Mouse (Mus musculus): ENCODE measurements around the gene Slc30a2. TPM values are rescaled to one million over a fixed set of nuclear protein-coding genes. Genes with fewer than 3 reads are reported as not detected.

Slc30a2 gene
- polyA plus RNA-seq, 1 experiment = 2.0 TPM

GRCm38 (mm10) chr4:134299498-134299810, 43.5 kb upstream of the Slc30a2 start:
- H3K27ac ChIP-seq (ENCODE audit: control insufficient read depth, insufficient read depth, low read length) = no peak overlapping the region
- WGBS = 17% methylated on average over 4 of the region's 4 CpGs
- peaks cover 6% of the 10 kb centered on the region for H3K4me1 ChIP-seq (replicated peaks; ENCODE audit: control insufficient read depth, insufficient read depth, low read length)
- H3K4me3 ChIP-seq (ENCODE audit: control insufficient read depth, insufficient read depth, low read length) = no peak overlapping the region
- H3K27me3 ChIP-seq (ENCODE audit: control insufficient read depth, insufficient read depth, low read length) = no peaks in the 10 kb centered on the region
- TF ChIP-seq POLR2A (IDR thresholded peaks at IDR 0.05; ENCODE audit: control insufficient read depth, extremely low read depth, insufficient read depth, low read length, poor library complexity) = no peak
- no peak for TF ChIP-seq CTCF (IDR thresholded peaks at IDR 0.05; ENCODE audit: borderline replicate concordance, control insufficient read depth, extremely low read depth, insufficient read depth, low read length, poor library complexity)
- H3K36me3 ChIP-seq (ENCODE audit: control insufficient read depth, insufficient read depth, low read length) = no peaks in the 10 kb centered on the region
- DNase-seq = no peak

GRCm38 (mm10) chr4:134300316-134300715, 42.7 kb upstream of the Slc30a2 start:
- WGBS = 6% methylated on average over 9 of the region's 9 CpGs
- DNase-seq = no peak
- Histone ChIP-seq H3K4me1 (replicated peaks; ENCODE audit: control insufficient read depth, insufficient read depth, low read length) (peaks cover 6% of the 10 kb centered on the region), H3K36me3 (ENCODE audit: control insufficient read depth, insufficient read depth, low read length) (no peaks in the 10 kb centered on the region), H3K27ac (ENCODE audit: control insufficient read depth, insufficient read depth, low read length) (no peak overlapping the region), H3K27me3 (ENCODE audit: control insufficient read depth, insufficient read depth, low read length) (no peaks in the 10 kb centered on the region), H3K4me3 (ENCODE audit: control insufficient read depth, insufficient read depth, low read length) (no peak overlapping the region)
- TF ChIP-seq POLR2A (IDR thresholded peaks at IDR 0.05; ENCODE audit: control insufficient read depth, extremely low read depth, insufficient read depth, low read length, poor library complexity) = no peak
- TF ChIP-seq CTCF (IDR thresholded peaks at IDR 0.05; ENCODE audit: borderline replicate concordance, control insufficient read depth, extremely low read depth, insufficient read depth, low read length, poor library complexity) = no peak

- Histone ChIP-seq H3K36me3 (ENCODE audit: control insufficient read depth, insufficient read depth, low read length) (no peaks in the 10 kb centered on the region), H3K27me3 (ENCODE audit: control insufficient read depth, insufficient read depth, low read length) (no peaks in the 10 kb centered on the region), H3K4me3 (ENCODE audit: control insufficient read depth, insufficient read depth, low read length) (no peak overlapping the region), H3K4me1 (replicated peaks; ENCODE audit: control insufficient read depth, insufficient read depth, low read length) (peaks cover 9% of the 10 kb centered on the region), H3K27ac (ENCODE audit: control insufficient read depth, insufficient read depth, low read length) (no peak overlapping the region)
- no peak for TF ChIP-seq CTCF (IDR thresholded peaks at IDR 0.05; ENCODE audit: borderline replicate concordance, control insufficient read depth, extremely low read depth, insufficient read depth, low read length, poor library complexity)
- TF ChIP-seq POLR2A (IDR thresholded peaks at IDR 0.05; ENCODE audit: control insufficient read depth, extremely low read depth, insufficient read depth, low read length, poor library complexity) = no peak
- no peak for DNase-seq
- WGBS = 88% methylated on average over 5 of the region's 5 CpGs
Measured at GRCm38 (mm10) chr4:134302084-134302483, 40.9 kb upstream of the Slc30a2 start.

GRCm38 (mm10) chr4:134306963-134307362, 36.0 kb upstream of the Slc30a2 start:
- TF ChIP-seq CTCF (IDR thresholded peaks at IDR 0.05; ENCODE audit: borderline replicate concordance, control insufficient read depth, extremely low read depth, insufficient read depth, low read length, poor library complexity) (no peak), POLR2A (IDR thresholded peaks at IDR 0.05; ENCODE audit: control insufficient read depth, extremely low read depth, insufficient read depth, low read length, poor library complexity) (no peak)
- WGBS = 78% methylated on average over 2 of the region's 2 CpGs
- H3K4me1 ChIP-seq (replicated peaks; ENCODE audit: control insufficient read depth, insufficient read depth, low read length) = peaks cover 9% of the 10 kb centered on the region
- no peaks in the 10 kb centered on the region for H3K36me3 ChIP-seq (ENCODE audit: control insufficient read depth, insufficient read depth, low read length)
- H3K27me3 ChIP-seq (ENCODE audit: control insufficient read depth, insufficient read depth, low read length) = no peaks in the 10 kb centered on the region
- no peak overlapping the region for H3K27ac ChIP-seq (ENCODE audit: control insufficient read depth, insufficient read depth, low read length)
- DNase-seq = no peak
- no peak overlapping the region for H3K4me3 ChIP-seq (ENCODE audit: control insufficient read depth, insufficient read depth, low read length)

GRCm38 (mm10) chr4:134307367-134308072, 35.5 kb upstream of the Slc30a2 start:
- Histone ChIP-seq H3K4me1 (replicated peaks; ENCODE audit: control insufficient read depth, insufficient read depth, low read length) (peaks cover 9% of the 10 kb centered on the region), H3K27me3 (ENCODE audit: control insufficient read depth, insufficient read depth, low read length) (no peaks in the 10 kb centered on the region), H3K4me3 (ENCODE audit: control insufficient read depth, insufficient read depth, low read length) (no peak overlapping the region), H3K27ac (ENCODE audit: control insufficient read depth, insufficient read depth, low read length) (no peak overlapping the region), H3K36me3 (ENCODE audit: control insufficient read depth, insufficient read depth, low read length) (no peaks in the 10 kb centered on the region)
- no peak for TF ChIP-seq CTCF (IDR thresholded peaks at IDR 0.05; ENCODE audit: borderline replicate concordance, control insufficient read depth, extremely low read depth, insufficient read depth, low read length, poor library complexity)
- DNase-seq = peak; percentile 29
- 9% methylated on average over 12 of the region's 12 CpGs for WGBS

- Histone ChIP-seq H3K4me3 (ENCODE audit: control insufficient read depth, insufficient read depth, low read length) (no peak overlapping the region), H3K36me3 (ENCODE audit: control insufficient read depth, insufficient read depth, low read length) (no peaks in the 10 kb centered on the region), H3K4me1 (replicated peaks; ENCODE audit: control insufficient read depth, insufficient read depth, low read length) (peaks cover 9% of the 10 kb centered on the region), H3K27ac (ENCODE audit: control insufficient read depth, insufficient read depth, low read length) (no peak overlapping the region), H3K27me3 (ENCODE audit: control insufficient read depth, insufficient read depth, low read length) (no peaks in the 10 kb centered on the region)
- no peak for DNase-seq
- TF ChIP-seq POLR2A (IDR thresholded peaks at IDR 0.05; ENCODE audit: control insufficient read depth, extremely low read depth, insufficient read depth, low read length, poor library complexity) (no peak), CTCF (IDR thresholded peaks at IDR 0.05; ENCODE audit: borderline replicate concordance, control insufficient read depth, extremely low read depth, insufficient read depth, low read length, poor library complexity) (no peak)
- 93% methylated on average over 7 of the region's 7 CpGs for WGBS
Measured at GRCm38 (mm10) chr4:134310106-134310505, 32.9 kb upstream of the Slc30a2 start.

- Histone ChIP-seq H3K27me3 (ENCODE audit: control insufficient read depth, insufficient read depth, low read length) (no peaks in the 10 kb centered on the region), H3K4me1 (replicated peaks; ENCODE audit: control insufficient read depth, insufficient read depth, low read length) (peaks cover 9% of the 10 kb centered on the region), H3K36me3 (ENCODE audit: control insufficient read depth, insufficient read depth, low read length) (no peaks in the 10 kb centered on the region), H3K4me3 (ENCODE audit: control insufficient read depth, insufficient read depth, low read length) (no peak overlapping the region), H3K27ac (ENCODE audit: control insufficient read depth, insufficient read depth, low read length) (no peak overlapping the region)
- TF ChIP-seq POLR2A (IDR thresholded peaks at IDR 0.05; ENCODE audit: control insufficient read depth, extremely low read depth, insufficient read depth, low read length, poor library complexity) (no peak), CTCF (IDR thresholded peaks at IDR 0.05; ENCODE audit: borderline replicate concordance, control insufficient read depth, extremely low read depth, insufficient read depth, low read length, poor library complexity) (no peak)
- 89% methylated on average over 9 of the region's 9 CpGs for WGBS
- DNase-seq = no peak
Measured at GRCm38 (mm10) chr4:134310656-134311055, 32.3 kb upstream of the Slc30a2 start.

Data from thymus, adult 2 months (tissue).